Mouse (Mus musculus) mature B cell (primary cell): Measurements from ENCODE around the gene Clic1.
"Not testable (repeated sequence)": the region's sequence is repeated elsewhere in the genome, so short reads cannot be mapped to it uniquely, and the experiment has no call there.

Source experiments
- in situ Hi-C: fragments of 300-500 bp; cut with MboI; formaldehyde crosslinking; loops from 2 replicates; pipeline ENCODE4 v1.14.3; 2019

Gene Clic1

DNA sequence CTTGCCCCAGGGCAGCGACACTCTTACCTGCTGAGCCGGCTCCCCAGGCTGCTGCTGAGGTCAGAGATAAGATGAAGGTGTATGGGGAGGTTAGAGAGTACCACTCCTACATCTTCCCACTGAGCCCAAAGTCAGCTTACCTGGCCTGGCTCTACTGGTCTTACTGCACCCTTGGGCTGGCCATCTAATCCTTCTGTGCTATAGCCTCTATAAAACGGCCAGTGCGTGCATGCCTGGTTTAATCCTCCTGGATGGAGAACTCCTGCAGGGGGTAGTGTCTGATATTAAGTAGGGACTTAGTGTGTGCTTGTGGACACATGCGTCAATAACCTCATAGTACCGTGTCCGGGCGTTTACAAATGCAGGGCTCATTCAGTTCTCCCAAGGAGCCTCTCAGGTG is 29.2 kb upstream of the Clic1 start:
- in situ Hi-C loops = loop anchor here (5.0 kb wide), 1 partner anchor 42 kb away; no protein-coding TSS in a partner anchor

DNA sequence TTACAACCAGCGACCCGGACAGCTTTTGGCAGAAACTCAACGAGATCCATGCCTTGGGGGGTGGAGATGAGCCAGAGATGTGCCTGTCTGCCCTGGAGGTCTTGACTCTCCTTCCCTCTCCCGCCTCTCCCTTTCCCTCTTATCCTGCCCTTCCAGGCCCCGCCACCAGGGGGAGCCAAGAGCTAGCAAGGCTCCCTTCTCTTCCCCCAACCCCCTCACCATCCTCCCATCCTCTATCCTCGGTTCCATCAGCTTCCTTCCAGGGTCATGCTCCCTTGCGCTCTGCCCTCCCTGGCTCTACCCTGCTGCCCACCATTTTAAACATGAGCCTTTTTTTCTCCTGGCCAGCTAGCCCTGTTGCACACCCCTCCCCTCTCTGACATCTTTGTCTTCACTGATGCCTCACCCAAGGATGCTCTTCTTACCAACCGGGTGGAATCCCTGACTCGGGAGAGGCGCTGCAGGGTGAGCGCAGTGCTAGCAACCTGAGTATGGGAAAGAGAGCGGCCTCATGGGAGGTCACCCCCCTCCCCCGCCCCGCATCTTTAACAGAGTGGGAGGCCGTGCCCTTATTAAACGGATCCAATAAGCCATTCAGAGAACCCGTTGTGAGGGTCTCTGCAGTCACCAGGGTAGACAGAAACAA is 28.5 kb upstream of the Clic1 start:
- in situ Hi-C loops = loop anchor here (5.0 kb wide), 1 partner anchor 41 kb away; no protein-coding TSS in a partner anchor

DNA sequence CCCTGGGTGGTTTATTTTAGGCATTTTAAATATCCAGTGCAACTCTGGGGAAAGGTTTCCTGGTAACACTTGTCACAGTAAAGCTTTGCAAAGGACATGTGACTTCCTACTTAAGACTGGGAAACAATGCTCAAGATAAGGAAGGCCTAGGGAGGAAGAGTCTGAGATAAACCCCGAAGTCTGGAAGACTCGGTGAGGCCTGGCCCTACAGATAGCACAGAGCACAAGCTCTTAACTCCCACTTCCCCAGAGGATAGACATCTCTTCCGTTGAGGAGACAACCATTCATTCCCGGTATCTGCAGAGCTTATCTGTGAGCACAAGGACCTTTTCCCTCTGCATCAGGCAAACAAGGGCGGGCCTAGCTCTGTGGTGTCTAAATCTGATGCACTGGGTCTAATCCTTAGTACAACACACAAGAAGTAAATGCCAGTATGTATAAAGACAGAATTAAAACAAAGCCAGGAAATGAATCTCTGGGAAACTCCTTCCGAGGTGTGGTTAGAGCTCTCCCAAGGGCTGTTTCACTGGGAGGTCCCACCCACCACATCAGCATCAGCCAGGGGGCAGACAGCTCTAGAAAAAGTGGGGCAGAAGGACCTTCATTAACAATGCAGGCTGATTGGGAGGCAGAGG is 27.8 kb upstream of the Clic1 start:
- in situ Hi-C loops = loop anchor here (5.0 kb wide), 1 partner anchor 40 kb away; no protein-coding TSS in a partner anchor

DNA sequence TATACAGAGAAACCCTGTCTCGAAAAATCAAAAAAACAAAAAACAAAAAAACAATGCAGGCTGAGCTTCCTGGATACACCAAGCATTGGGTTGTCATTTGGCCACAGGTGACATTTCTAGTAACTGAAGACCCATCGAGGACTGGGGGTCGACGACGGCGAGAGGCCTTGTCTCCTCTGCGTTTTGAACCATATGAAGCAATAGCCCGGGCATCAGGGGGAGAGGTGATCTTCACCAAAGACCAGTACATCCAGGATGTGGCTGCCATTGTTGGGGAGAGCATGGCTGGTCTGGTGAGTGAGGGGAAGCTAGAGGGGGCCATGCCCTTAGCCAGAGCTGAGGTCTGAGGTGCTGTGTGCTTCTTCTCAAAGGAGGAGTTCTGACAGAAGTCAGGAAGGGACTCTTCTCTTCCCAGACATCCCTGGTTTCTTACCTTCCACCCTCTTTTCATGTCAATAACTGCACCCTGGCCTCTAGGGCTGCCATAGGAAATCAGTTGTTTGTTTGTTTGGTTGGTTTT is 27.2 kb upstream of the Clic1 start:
- in situ Hi-C loops = loop anchor here (5.0 kb wide), 1 partner anchor 40 kb away; no protein-coding TSS in a partner anchor

DNA sequence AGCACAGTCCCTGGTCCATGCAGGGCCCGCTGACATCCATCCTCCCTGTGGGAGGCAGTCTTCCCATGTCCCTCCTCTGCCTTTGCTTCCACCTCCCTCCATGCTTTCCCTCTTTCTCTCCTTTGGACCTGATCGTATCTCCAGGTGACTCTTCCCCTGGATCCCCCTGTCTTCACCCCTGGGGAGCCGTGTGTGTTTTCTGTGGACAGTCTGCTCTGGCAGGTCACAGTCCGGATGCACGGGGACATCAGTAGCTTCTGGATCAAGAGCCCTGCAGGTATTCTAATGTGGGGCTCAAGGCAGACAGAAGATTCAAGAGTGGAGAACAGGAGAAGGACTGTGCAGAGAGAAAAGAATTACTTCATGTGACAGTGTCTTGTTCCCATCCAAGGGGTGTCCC is 26.5 kb upstream of the Clic1 start:
- in situ Hi-C loops = loop anchor here (5.0 kb wide), 1 partner anchor 39 kb away; no protein-coding TSS in a partner anchor

DNA sequence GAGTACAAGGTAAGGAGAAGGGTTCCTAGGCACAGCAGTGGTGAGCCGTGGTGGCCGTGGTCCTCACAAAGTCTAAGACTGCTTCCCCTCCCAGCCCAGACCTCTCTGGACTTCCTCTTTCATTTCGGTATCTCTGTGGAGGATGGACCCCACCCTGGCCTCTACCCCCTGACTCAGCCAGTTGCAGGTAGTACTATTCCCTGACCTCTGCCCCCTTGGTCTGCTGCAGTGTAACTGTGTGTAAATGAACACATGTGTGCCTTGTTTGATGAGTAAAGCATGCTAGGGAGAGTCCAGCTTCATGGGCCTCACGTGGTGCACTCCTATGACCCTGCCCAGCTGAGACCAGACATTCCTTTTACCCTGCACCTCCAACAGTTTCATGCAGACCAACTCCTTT is 26.0 kb upstream of the Clic1 start:
- in situ Hi-C loops = loop anchor here (5.0 kb wide), 1 partner anchor 39 kb away; no protein-coding TSS in a partner anchor

DNA sequence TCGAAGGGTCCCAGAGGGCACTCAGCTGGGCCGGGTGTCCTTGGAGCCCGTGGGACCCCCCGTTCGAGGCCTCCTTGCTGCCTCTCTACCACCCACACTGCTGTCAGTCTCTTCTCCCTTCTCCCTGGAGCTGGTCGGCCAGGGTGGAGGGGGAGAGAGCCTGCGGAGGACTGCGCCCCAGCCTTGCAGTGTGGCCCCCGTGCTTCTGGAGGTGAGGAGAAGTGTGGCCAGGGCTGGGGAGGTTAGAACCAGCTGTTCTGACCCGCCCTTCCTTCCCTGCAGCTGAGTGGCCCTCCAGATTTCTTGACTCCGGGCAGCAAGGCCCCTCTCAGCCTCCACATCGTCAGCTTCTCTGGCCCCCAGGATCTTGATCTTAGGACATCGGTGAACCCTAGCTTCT is 25.5 kb upstream of the Clic1 start:
- in situ Hi-C loops = loop anchor here (5.0 kb wide), 1 partner anchor 38 kb away; no protein-coding TSS in a partner anchor

DNA sequence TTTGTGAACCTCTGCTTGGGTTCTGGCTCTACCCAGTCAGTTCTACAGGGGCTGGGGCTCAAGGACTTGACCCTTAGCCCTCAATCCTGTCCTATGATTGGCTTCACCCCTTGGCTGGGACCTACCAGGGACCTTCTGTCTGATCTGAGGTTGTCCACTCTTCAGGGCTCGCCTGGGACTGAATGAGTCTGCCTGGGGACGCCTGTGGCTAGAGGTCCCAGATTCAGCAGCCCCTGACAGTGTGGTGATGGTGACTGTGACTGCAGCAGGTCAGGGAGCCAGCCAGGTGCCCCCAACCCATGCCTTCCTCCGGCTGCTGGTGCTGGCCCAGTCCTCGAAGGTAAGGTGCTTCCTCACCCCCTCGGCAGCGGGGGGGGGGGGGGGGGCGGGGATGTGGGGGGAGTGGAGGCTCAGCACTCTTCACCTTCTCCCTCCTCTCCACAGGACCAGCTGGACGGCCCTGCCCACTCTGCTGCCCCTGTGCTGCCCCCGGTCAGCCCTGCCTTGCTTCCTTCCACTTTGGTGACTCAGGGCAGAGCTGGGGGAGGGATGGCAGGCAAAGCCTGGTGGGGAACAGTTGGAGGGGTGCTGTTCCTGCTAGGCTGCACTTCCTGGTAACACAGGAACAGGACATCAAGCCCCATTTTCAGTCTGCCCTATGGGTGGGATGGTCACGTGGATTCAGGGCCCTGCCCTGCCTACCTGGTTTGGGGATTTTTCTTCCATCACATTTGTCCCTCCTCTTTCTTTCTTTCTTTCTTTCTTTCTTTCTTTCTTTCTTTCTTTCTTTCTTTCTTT is 24.9 kb upstream of the Clic1 start:
- in situ Hi-C loops = loop anchor here (5.0 kb wide), 1 partner anchor 37 kb away; no protein-coding TSS in a partner anchor

DNA sequence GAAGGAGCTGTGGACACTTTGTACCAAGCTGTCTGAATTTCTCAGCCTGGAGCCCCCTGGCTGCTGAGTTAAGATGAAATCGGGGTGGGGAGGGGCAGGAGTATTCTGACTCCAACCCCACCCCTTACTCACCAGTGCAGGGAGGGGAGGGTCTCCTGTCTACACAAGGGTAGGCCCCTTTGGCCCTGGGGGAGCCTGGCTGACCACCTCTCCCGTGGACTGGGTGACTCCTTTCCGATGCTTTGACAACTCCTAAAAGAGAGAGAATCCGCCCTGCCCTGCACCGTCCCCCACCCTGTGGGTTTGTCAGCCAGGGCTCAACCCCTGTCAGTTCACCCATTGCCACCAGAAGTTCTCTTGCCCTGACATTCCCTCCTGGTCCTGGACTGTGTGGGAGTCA is 23.6 kb upstream of the Clic1 start:
- in situ Hi-C loops = no loop called here

DNA sequence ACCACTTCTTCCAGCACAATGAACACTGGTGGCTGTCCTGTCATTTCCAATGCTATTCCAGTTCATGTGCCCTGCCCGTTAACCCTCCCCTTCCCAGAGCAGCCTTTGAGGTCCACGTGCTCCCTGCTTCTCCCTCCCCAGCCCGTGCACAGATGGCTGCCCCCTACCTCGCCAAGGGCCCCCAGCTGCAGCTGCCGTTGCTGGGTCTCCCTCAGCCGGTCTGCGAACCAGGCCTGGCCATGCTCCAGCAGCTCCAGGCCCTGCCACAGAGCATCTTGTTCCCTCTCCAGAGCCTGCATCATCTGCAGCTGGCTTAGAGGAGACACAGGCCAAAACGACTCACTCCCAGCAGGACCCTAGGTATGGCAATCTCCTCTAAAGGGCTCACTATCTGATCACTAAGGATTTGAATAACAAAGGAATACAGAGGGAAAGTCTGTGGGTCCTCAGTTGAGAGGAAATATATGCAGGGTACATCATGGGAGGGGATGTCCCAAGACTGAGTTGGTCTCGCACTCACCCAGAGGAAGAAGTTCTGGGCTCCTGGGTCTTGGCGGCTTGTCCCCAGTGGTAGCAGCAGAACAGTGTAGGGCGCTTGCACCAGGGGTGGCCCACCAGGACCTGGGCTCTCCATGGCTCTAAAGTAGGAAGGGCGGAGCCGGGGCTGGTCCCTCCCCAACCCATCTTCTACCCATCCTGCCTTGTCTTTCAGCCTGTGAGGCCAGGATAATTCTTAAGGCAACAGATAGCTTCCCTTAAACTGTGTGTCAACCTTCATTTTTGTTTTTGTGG is 22.3 kb upstream of the Clic1 start, which contains the start of gene Sapcd1:
Gene Sapcd1 (minus strand): TSS at position 740 of the 792 bp plus-strand sequence.
- in situ Hi-C loops = no loop called here

DNA sequence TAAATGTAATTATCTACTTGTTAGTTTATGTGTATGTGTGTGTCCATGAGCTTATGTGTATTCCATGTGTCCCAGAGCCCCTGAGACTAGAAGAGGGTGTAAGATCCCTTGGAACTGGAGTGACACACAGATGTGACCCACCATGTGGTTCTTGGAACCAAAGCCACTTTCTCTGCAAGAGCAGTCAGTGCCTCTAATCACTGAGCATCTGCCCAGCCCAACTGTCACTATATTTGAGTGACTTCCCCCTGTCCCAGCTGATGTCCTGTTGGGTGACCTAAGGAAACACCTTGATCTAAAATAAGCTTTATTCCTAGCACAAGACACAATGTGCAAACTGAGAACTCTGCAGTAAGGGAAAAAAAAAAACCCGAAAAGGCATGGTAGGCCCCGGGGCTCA is 21.5 kb upstream of the Clic1 start:
- in situ Hi-C loops = no loop called here

DNA sequence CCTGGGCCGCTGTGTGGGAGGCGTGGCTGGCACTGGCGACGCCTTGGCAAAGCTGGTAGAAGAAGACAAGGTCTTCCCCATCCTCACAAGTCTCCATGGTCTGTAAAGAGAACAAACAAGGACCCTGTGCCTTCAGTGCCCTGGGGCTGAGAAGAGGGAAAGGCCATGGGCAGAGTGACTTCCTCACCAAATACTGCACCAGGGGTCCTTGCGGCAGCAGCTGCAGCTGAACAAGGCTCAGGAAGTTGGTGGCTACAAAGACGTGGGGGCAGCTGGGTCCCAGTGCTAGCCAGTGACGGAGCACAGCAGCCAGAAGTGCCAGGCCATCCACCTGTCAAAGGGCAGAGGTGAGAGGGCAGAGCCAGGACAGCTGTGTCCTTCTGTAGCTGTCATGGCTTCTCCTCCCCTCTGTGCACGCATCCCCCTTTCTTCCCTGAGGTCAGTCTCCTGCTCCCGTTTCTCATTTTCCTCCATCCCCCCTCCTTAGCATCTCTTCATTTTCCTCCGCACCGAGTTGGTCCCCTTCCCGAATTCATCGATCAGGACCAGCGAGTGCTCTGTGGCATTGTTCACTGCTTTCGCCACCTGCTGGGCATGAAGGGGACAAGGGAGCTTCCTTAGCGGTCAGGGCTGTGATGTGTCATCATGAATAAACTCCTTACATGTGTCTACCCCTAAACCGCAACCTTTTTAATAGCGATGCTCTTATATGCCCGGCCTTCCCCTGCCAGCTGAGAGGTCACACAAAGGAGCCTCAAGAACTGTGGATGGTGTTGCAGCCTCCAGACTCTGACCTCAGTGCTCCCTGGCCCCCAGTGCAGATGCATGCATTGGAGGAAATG is 19.9 kb upstream of the Clic1 start:
- in situ Hi-C loops = no loop called here

DNA sequence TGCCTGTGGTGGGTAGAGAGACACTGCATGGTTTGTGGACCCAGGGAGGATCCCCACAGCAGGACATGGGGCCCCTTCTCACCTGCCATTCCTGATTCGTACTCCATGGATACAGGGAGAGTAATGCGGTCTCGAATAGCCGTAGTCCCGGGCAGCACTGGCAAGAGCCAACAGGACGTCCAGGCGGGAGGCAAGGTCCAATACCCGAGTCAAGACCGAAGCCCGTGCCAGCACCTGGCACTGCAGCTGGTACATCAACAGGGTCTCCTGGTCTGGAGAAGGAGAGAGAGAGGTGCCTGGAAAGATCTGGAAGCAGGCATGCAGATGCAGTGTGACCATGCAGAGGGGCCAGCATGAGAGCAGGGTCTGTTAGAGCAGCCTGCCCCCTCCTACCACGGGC is 18.5 kb upstream of the Clic1 start:
- in situ Hi-C loops = no loop called here

DNA sequence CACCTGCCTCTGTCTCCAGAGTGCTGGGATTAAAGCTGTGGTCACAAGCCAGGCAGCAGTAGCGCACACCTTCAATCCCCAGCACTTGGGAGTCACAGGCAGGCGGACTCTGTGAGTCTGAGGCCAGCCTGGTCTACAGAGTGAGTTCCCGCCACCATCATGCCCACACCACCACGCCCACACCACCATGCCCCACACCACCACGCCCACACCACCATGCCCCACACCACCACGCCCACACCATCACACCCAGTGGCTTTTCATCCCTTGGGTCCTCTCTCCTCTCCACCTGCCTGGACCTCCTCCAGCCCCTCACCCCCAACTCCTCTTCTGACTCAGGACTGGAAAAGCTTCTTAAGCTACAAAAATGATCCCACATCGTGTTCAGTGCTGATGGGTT is 17.9 kb upstream of the Clic1 start:
- in situ Hi-C loops = no loop called here

DNA sequence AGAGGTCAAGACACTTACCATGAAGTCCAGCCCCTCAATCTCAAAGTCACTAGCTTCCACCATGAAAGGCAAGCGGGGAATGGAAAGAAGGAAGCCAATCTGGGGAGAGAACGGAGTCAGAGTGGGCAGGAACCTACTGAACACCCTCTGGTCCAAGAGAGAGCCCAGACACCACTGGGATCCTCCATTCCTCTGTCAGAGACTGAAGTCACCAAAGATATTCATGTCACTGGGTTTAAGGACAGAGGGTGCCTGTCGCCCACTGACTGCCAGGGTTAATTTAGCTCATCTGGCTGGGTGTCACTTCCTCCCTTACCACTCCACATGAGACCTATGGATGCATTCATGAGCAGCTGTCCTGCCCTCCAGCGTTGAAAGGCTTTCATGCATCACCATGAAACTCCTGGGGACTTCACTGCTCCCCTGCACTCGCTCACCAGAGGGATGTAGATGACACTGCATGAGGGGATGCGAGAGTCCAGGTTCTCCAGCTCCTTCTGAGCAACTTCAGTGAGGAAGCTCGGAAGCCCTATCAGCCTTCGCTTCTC is 17.4 kb upstream of the Clic1 start:
- in situ Hi-C loops = no loop called here

DNA sequence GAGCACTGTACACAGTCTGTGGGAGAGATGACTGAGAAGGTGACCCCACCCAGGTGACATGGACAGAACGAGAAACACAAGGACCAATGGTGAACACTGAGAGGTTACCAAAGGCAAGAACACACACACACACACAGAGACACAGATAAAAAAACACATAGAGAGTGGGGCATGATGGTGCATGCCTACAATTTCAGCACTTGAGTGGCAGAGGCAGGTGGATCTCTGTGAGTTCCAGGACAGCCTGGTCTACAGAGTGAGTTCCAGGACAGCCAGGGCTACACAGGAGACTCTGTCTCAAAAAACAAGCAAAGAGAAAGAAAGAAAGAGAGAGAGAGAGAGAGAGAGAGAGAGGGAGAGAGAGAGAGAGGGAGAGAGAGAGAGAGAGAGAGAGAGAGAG is 16.1 kb upstream of the Clic1 start:
- in situ Hi-C loops = not testable (repeated sequence)

DNA sequence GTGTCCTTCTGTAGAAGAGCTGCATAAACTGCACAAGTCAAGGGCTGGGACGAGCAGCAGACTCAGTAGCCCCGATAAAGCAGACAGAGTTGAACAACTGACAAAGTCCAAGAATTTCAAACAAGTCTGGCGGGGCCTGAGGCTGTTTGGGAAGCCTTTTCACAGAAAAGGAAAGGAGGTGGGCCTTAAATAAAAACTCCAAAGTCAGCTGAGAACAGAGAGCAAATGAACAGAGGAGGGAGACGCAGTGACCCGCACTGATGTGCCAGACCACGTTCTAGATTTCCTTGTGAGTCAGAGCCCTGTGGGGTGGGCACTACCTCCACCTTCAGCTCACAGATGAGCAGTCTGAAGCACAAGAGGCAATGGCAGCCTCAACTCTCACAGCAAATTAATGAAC is 14.9 kb upstream of the Clic1 start:
- in situ Hi-C loops = no loop called here

DNA sequence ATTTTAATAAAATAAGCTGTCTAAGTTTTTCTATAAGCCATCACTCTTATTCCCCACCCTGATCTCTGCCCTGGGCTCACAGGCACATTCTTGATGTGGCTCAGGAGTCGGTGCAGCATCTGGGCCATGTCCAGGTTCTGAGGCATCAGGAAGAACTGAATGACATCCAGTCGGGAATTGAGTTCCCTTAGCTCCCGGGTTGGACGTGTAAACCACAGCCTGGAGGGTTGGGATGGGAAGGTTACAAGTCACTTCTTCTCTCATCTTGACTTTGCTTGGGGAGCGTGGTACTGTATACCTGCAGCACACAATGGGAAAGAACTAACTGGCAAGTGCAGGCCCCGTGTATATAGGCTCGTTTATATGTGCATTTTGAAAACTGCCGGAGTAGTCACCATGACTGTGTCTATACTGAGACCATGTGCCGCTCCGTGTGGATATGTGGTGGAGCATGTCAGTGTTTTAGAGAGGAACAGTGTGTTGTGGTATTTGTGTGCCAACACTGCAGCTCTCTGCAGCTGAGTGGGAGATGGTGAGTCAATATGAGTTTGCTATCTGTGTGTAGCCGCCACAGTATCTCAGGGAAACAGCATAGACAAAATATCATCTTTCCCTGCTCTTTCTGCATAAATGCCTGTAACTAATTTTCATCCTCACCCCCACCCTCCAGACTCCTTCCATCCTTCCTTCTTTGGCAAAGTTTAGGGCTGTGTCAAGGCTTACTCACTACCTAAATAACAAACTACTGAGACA is 10.5 kb upstream of the Clic1 start:
- in situ Hi-C loops = no loop called here

DNA sequence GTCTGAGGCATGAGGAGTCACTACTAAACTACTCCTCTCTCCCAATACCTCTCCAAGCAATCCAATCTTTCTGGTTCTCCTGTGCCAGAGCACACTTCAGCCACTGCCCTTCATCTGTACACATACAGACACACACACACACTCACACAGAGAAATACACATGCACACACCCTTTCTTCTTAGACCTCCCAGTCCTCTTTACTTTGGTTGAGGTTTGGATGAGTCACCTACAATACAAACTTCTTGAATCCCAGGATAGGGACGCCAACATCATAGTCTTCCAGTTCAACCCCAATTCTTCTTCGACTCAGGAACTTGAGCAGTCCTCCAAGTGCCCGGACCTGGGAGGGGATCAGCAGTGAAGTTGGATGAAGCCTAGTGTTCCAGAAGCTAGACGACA is 6.0 kb upstream of the Clic1 start:
- in situ Hi-C loops = no loop called here
